Mouse (Mus musculus): ENCODE measurements around the gene Sh3gl2. TPM values are rescaled to one million over a fixed set of nuclear protein-coding genes. Genes with fewer than 3 reads are reported as not detected.

Gene Sh3gl2
- not detected for polyA plus RNA-seq (2012; fragmentation: generic; extraction: Trizol)
- long read RNA-seq, experiment 1: 0 reads
- long read RNA-seq, experiment 2: 0 reads

DNA sequence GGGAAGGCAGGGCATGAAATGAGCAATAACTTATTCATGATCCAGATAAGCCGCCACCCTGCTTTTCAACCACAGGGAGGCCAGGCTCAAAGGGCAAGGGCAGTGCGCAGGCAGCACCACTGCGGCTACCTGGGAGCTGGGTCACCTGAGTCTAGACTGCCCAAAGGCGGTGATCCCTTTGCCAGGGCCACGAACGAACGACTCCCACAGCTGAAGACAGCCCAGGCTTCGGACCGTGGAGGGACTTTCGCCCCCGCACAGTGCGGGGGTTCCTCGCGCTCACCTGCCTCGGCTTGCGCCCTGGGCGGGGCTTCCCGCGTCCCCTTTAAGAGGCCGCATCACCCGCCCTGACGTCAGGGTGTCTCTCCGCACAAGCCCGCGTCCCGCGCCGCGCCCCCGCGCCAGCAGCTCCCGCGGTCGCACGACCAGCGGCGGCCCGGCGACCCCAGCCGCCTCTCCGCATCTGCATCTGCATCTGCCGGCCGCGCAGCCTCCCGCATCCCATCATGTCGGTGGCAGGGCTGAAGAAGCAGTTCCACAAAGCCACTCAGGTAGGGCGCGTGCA lies at the start of gene Sh3gl2:
Gene Sh3gl2, plus strand, starts transcription at position 56 of the 565 bp plus-strand sequence.
- no peaks in the 10 kb centered on the region for H3K36me3 ChIP-seq (ENCODE audit: control insufficient read depth, insufficient read depth)
- TF ChIP-seq MAX (IDR thresholded peaks at IDR 0.05): no peak
- TF ChIP-seq CTCF (IDR thresholded peaks at IDR 0.05; ENCODE audit: control insufficient read depth, insufficient read depth, insufficient read length): no peak
- no peak for TF ChIP-seq CEBPB (IDR thresholded peaks at IDR 0.05; ENCODE audit: low read depth)
- TF ChIP-seq MYOD1 (IDR thresholded peaks at IDR 0.05; ENCODE audit: control insufficient read depth, insufficient read length, low read depth): no peak
- TF ChIP-seq USF1 (IDR thresholded peaks at IDR 0.05; ENCODE audit: low read depth): no peak
- no peak for TF ChIP-seq FOSL1 (IDR thresholded peaks at IDR 0.05; ENCODE audit: insufficient read depth, low read length, poor library complexity, severe bottlenecking)
- no peak for TF ChIP-seq MYOG (IDR thresholded peaks at IDR 0.05; ENCODE audit: control insufficient read depth, extremely low read depth, insufficient read length)
- no peak within 1 kb of the TSS for H3ac ChIP-seq (ENCODE audit: control insufficient read depth, insufficient read length, low read depth)
- no peaks in the 10 kb centered on the region for H3K79me2 ChIP-seq (ENCODE audit: control insufficient read depth, insufficient read depth)
- no peaks in the 10 kb centered on the region for H3K79me3 ChIP-seq (ENCODE audit: low read depth)
- no peak within 1 kb of the TSS for H3K4me3 ChIP-seq (ENCODE audit: insufficient read depth, poor library complexity, severe bottlenecking)
- peaks cover 12% of the 10 kb centered on the region for H3K27me3 ChIP-seq (ENCODE audit: control insufficient read depth, insufficient read depth, insufficient read length)

DNA sequence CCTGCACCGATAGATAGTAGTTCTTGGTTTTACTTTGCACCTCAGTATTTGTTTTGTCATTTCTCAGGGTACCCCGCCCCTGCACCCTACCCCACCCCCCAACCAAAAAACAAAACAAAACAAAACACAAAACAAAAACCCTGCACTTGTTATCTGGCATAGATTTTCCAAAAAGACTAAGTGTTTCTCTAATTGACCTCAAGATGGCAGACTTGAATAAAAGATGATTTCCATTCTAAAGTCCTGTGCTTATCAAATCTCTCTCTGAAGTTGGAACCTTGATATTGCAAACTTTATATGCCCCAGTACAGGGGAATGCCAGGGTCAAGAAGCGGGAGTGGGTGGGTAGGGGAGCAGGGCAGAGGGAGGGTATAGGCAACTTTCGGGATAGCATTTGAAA lies 43.8 kb upstream of the Sh3gl2 start:
- Histone ChIP-seq H3K36me3 (ENCODE audit: control insufficient read depth, insufficient read depth) (no peaks in the 10 kb centered on the region), H3K27me3 (ENCODE audit: control insufficient read depth, insufficient read depth, insufficient read length) (no peaks in the 10 kb centered on the region), H3K79me3 (ENCODE audit: low read depth) (no peaks in the 10 kb centered on the region), H3K79me2 (ENCODE audit: control insufficient read depth, insufficient read depth) (no peaks in the 10 kb centered on the region), H3K4me3 (ENCODE audit: insufficient read depth, poor library complexity, severe bottlenecking) (no peak overlapping the region), H3ac (ENCODE audit: control insufficient read depth, insufficient read length, low read depth) (no peak overlapping the region)
- TF ChIP-seq MYOD1 (IDR thresholded peaks at IDR 0.05; ENCODE audit: control insufficient read depth, insufficient read length, low read depth) (no peak), CTCF (IDR thresholded peaks at IDR 0.05; ENCODE audit: control insufficient read depth, insufficient read depth, insufficient read length) (no peak), CEBPB (IDR thresholded peaks at IDR 0.05; ENCODE audit: low read depth) (no peak), FOSL1 (IDR thresholded peaks at IDR 0.05; ENCODE audit: insufficient read depth, low read length, poor library complexity, severe bottlenecking) (no peak), MYOG (IDR thresholded peaks at IDR 0.05; ENCODE audit: control insufficient read depth, extremely low read depth, insufficient read length) (no peak), USF1 (IDR thresholded peaks at IDR 0.05; ENCODE audit: low read depth) (no peak), MAX (IDR thresholded peaks at IDR 0.05) (no peak)

DNA sequence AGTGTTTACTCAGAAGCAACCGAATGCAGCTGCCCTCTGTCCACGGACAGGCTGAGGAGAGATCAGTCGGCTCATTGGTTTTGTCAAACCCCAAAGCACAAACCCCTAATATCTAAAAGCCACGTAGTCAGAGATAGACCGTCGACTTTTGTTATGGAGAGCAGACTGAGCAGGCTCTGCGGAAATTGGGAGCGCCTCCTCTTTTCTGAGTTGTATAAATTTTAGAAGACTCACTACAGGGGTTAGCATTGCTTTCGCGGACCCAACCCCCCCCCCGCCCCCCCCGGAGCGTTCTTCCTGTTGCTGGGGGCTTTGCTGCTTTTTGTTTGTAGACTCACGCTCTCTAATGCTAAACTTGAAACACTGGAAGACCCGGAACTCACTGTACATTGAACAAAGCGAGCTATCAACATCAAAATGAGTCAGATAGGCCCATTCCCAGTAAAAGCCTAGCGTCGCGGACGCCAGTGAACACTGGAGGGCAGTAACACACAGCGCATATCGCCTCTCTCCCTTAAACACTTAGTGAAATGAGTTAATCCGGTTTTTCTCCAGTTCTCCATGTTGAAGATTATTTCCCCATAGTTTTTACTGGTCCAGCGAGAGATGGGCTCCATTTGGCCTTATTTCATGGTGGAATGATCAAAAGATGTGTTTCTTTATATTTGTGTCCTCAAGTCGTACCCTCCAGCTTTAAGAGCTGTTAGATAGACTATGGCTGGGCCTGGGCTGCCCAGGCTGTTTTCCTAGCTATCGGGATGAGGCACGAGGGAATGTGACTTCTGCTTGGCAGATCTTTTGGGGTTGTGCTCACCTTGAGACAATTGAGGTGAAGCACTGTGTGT lies 42.2 kb upstream of the Sh3gl2 start:
- H3K27me3 ChIP-seq (ENCODE audit: control insufficient read depth, insufficient read depth, insufficient read length): no peaks in the 10 kb centered on the region
- no peaks in the 10 kb centered on the region for H3K79me2 ChIP-seq (ENCODE audit: control insufficient read depth, insufficient read depth)
- TF ChIP-seq CTCF (IDR thresholded peaks at IDR 0.05; ENCODE audit: control insufficient read depth, insufficient read depth, insufficient read length) (peak; percentile 66), USF1 (IDR thresholded peaks at IDR 0.05; ENCODE audit: low read depth) (no peak), MYOG (IDR thresholded peaks at IDR 0.05; ENCODE audit: control insufficient read depth, extremely low read depth, insufficient read length) (no peak)
- H3K36me3 ChIP-seq (ENCODE audit: control insufficient read depth, insufficient read depth): no peaks in the 10 kb centered on the region
- H3ac ChIP-seq (ENCODE audit: control insufficient read depth, insufficient read length, low read depth): no peak overlapping the region
- no peaks in the 10 kb centered on the region for H3K79me3 ChIP-seq (ENCODE audit: low read depth)
- H3K4me3 ChIP-seq (ENCODE audit: insufficient read depth, poor library complexity, severe bottlenecking): no peak overlapping the region

DNA sequence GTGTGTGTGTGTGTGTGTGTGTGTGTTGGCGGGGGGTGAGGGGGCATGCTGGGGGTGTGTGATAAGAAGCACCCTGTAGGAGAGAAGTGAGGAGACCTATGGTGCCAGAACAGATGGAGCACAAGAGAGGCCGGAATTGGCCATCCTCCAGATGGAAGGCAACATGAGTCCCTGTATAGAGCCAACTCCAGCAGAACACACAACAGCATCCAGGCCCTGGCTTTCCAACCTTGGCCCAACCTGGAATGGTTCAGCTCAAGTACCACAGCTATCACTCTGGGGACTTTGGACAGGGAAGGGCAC lies 41.7 kb upstream of the Sh3gl2 start:
- H3K79me3 ChIP-seq (ENCODE audit: low read depth): no peaks in the 10 kb centered on the region
- TF ChIP-seq MYOG (IDR thresholded peaks at IDR 0.05; ENCODE audit: control insufficient read depth, extremely low read depth, insufficient read length) (no peak), CEBPB (IDR thresholded peaks at IDR 0.05; ENCODE audit: low read depth) (no peak)

DNA sequence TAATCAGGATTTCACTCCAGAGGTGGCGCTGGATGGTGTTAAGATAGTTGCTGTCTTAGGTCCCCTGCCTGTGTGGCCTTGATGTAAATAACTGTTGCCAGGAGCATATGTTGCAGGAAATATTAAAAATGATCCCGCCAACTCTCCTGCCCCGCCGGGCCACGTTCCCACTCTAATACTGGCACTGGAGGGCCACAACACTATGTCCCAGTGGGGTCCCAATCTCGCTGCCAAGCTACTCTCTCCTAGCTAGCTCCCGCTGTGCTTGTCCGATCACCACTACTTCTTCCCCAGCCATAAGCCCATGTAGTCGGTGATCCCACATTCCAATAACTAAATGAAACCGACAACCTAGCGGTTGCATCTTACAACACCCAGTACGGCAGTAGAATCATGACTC lies 36.9 kb upstream of the Sh3gl2 start:
- Histone ChIP-seq H3K79me3 (ENCODE audit: low read depth) (no peaks in the 10 kb centered on the region), H3K4me3 (ENCODE audit: insufficient read depth, poor library complexity, severe bottlenecking) (no peak overlapping the region), H3K79me2 (ENCODE audit: control insufficient read depth, insufficient read depth) (no peaks in the 10 kb centered on the region), H3K36me3 (ENCODE audit: control insufficient read depth, insufficient read depth) (no peaks in the 10 kb centered on the region), H3ac (ENCODE audit: control insufficient read depth, insufficient read length, low read depth) (no peak overlapping the region), H3K27me3 (ENCODE audit: control insufficient read depth, insufficient read depth, insufficient read length) (peaks cover 3% of the 10 kb centered on the region)
- TF ChIP-seq FOSL1 (IDR thresholded peaks at IDR 0.05; ENCODE audit: insufficient read depth, low read length, poor library complexity, severe bottlenecking): no peak
- TF ChIP-seq CTCF (IDR thresholded peaks at IDR 0.05; ENCODE audit: control insufficient read depth, insufficient read depth, insufficient read length): no peak
- no peak for TF ChIP-seq CEBPB (IDR thresholded peaks at IDR 0.05; ENCODE audit: low read depth)
- TF ChIP-seq USF1 (IDR thresholded peaks at IDR 0.05; ENCODE audit: low read depth): no peak
- no peak for TF ChIP-seq MYOD1 (IDR thresholded peaks at IDR 0.05; ENCODE audit: control insufficient read depth, insufficient read length, low read depth)
- no peak for TF ChIP-seq MYOG (IDR thresholded peaks at IDR 0.05; ENCODE audit: control insufficient read depth, extremely low read depth, insufficient read length)
- TF ChIP-seq MAX (IDR thresholded peaks at IDR 0.05): no peak

More for the DNA sequence above, 41.7 kb upstream of the Sh3gl2 start:
- Histone ChIP-seq H3K79me2 (ENCODE audit: control insufficient read depth, insufficient read depth) (no peaks in the 10 kb centered on the region), H3K4me3 (ENCODE audit: insufficient read depth, poor library complexity, severe bottlenecking) (no peak overlapping the region), H3ac (ENCODE audit: control insufficient read depth, insufficient read length, low read depth) (no peak overlapping the region), H3K27me3 (ENCODE audit: control insufficient read depth, insufficient read depth, insufficient read length) (no peaks in the 10 kb centered on the region), H3K36me3 (ENCODE audit: control insufficient read depth, insufficient read depth) (no peaks in the 10 kb centered on the region)

DNA sequence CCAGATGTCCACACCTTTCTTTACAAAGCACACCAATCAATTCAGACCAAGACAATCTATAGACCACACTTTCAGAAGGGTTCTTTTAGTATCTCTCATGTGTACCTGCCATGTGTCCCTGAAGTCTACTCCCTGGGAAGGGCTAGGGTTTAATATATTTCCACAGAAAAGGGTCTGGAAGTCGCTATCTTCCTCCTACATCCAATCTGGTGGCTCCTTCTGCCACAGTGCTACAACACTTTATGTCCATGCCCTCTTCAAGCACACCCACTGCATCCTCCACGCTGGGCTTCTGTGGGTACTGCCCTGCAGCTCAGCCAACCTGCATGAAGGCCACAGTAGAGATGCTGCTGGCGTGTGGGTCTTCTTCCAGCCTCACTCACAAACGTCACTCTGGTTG lies 29.5 kb upstream of the Sh3gl2 start:
- Histone ChIP-seq H3K79me2 (ENCODE audit: control insufficient read depth, insufficient read depth) (no peaks in the 10 kb centered on the region), H3K36me3 (ENCODE audit: control insufficient read depth, insufficient read depth) (no peaks in the 10 kb centered on the region), H3K4me3 (ENCODE audit: insufficient read depth, poor library complexity, severe bottlenecking) (no peak overlapping the region), H3K27me3 (ENCODE audit: control insufficient read depth, insufficient read depth, insufficient read length) (peaks cover 3% of the 10 kb centered on the region), H3ac (ENCODE audit: control insufficient read depth, insufficient read length, low read depth) (no peak overlapping the region), H3K79me3 (ENCODE audit: low read depth) (no peaks in the 10 kb centered on the region)
- TF ChIP-seq MAX (IDR thresholded peaks at IDR 0.05) (no peak), USF1 (IDR thresholded peaks at IDR 0.05; ENCODE audit: low read depth) (no peak), MYOG (IDR thresholded peaks at IDR 0.05; ENCODE audit: control insufficient read depth, extremely low read depth, insufficient read length) (no peak), FOSL1 (IDR thresholded peaks at IDR 0.05; ENCODE audit: insufficient read depth, low read length, poor library complexity, severe bottlenecking) (no peak), CEBPB (IDR thresholded peaks at IDR 0.05; ENCODE audit: low read depth) (no peak), MYOD1 (IDR thresholded peaks at IDR 0.05; ENCODE audit: control insufficient read depth, insufficient read length, low read depth) (no peak), CTCF (IDR thresholded peaks at IDR 0.05; ENCODE audit: control insufficient read depth, insufficient read depth, insufficient read length) (no peak)

All from C2C12 (cell line).